Mouse (Mus musculus) testis, adult 2 months (tissue): ENCODE data around the gene Ddx24.

Experiments
- CTCF ChIP-seq: fragments of 200-500 bp; IDR thresholded peaks from 2 replicates; pipeline ENCODE4 v1.5.1; 2012; ENCODE audit warnings: low read depth, mild to moderate bottlenecking, inconsistent platforms, low read length, moderate library complexity; ENCODE audit not compliant: control insufficient read depth, insufficient read depth, insufficient replicate concordance
- POLR2A ChIP-seq: fragments of 200-500 bp; IDR thresholded peaks from 2 replicates; pipeline ENCODE4 v1.6.1; 2012; ENCODE audit warnings: low read depth, mild to moderate bottlenecking, inconsistent platforms, low read length, moderate library complexity; ENCODE audit not compliant: control insufficient read depth

GRCm38 (mm10) chr12:103389982-103390381 lies 35.6 kb downstream of the Ddx24 start:
- TF ChIP-seq CTCF, result no peak
- TF ChIP-seq POLR2A, result no peak
